Mouse (Mus musculus): ENCODE measurements around the gene Pigv. TPM values are rescaled to one million over a fixed set of nuclear protein-coding genes. Genes with fewer than 3 reads are reported as not detected.

The Pigv gene
- polyA plus RNA-seq, 1 experiment = 15.8 TPM

- no peak for TF ChIP-seq CTCF (conservative IDR thresholded peaks at IDR 0.05; ENCODE audit: insufficient read depth, insufficient read length, low read depth, low read length)
- no peak for TF ChIP-seq POLR2A (IDR thresholded peaks at IDR 0.05; ENCODE audit: low read depth, low read length)
These were observed 39.7 kb downstream of the Pigv start for GRCm38 (mm10) chr4:133632483-133633327.

GRCm38 (mm10) chr4:133631769-133632411, 40.6 kb downstream of the Pigv start:
- peak overlapping the region; percentile 90 for H3K4me3 ChIP-seq (ENCODE audit: insufficient read depth, low read depth, low read length)
- peak; percentile 61 for DNase-seq
- TF ChIP-seq CTCF (conservative IDR thresholded peaks at IDR 0.05; ENCODE audit: insufficient read depth, insufficient read length, low read depth, low read length) (no peak), POLR2A (IDR thresholded peaks at IDR 0.05; ENCODE audit: low read depth, low read length) (no peak)
- peak overlapping the region; percentile 57 for H3K27ac ChIP-seq (ENCODE audit: insufficient read depth, low read depth, low read length)
- H3K4me1 ChIP-seq (ENCODE audit: control insufficient read depth, insufficient read depth, low read length) = no peaks in the 10 kb centered on the region
- H3K36me3 ChIP-seq (ENCODE audit: control insufficient read depth, insufficient read depth, low read length) = no peaks in the 10 kb centered on the region
- H3K27me3 ChIP-seq (replicated peaks; ENCODE audit: control insufficient read depth, insufficient read depth, low read length) = no peaks in the 10 kb centered on the region
- WGBS = 24% methylated on average over 9 of the region's 9 CpGs

More at GRCm38 (mm10) chr4:133632483-133633327, 39.7 kb downstream of the Pigv start:
- Histone ChIP-seq H3K4me3 (ENCODE audit: insufficient read depth, low read depth, low read length) (peak overlapping the region; percentile 90), H3K27ac (ENCODE audit: insufficient read depth, low read depth, low read length) (peak overlapping the region; percentile 49), H3K27me3 (replicated peaks; ENCODE audit: control insufficient read depth, insufficient read depth, low read length) (no peaks in the 10 kb centered on the region), H3K4me1 (ENCODE audit: control insufficient read depth, insufficient read depth, low read length) (no peaks in the 10 kb centered on the region), H3K36me3 (ENCODE audit: control insufficient read depth, insufficient read depth, low read length) (no peaks in the 10 kb centered on the region)
- DNase-seq = peak; percentile 51
- WGBS = 8% methylated on average over 68 of the region's 69 CpGs

- WGBS = 50% methylated on average over 14 of the region's 14 CpGs
These were observed 41.2 kb downstream of the Pigv start for GRCm38 (mm10) chr4:133631071-133631768.

GRCm38 (mm10) chr4:133630326-133630920, 42.0 kb downstream of the Pigv start:
- Histone ChIP-seq H3K4me1 (ENCODE audit: control insufficient read depth, insufficient read depth, low read length) (no peaks in the 10 kb centered on the region), H3K36me3 (ENCODE audit: control insufficient read depth, insufficient read depth, low read length) (no peaks in the 10 kb centered on the region), H3K4me3 (ENCODE audit: insufficient read depth, low read depth, low read length) (no peak overlapping the region), H3K27me3 (replicated peaks; ENCODE audit: control insufficient read depth, insufficient read depth, low read length) (no peaks in the 10 kb centered on the region), H3K27ac (ENCODE audit: insufficient read depth, low read depth, low read length) (peak overlapping the region; percentile 57)
- TF ChIP-seq CTCF (conservative IDR thresholded peaks at IDR 0.05; ENCODE audit: insufficient read depth, insufficient read length, low read depth, low read length) (no peak), POLR2A (IDR thresholded peaks at IDR 0.05; ENCODE audit: low read depth, low read length) (no peak)
- 70% methylated on average over 8 of the region's 8 CpGs for WGBS
- DNase-seq = no peak

More at GRCm38 (mm10) chr4:133631071-133631768, 41.2 kb downstream of the Pigv start:
- DNase-seq = peak; percentile 56
- H3K27me3 ChIP-seq (replicated peaks; ENCODE audit: control insufficient read depth, insufficient read depth, low read length) = no peaks in the 10 kb centered on the region
- no peaks in the 10 kb centered on the region for H3K36me3 ChIP-seq (ENCODE audit: control insufficient read depth, insufficient read depth, low read length)
- H3K4me3 ChIP-seq (ENCODE audit: insufficient read depth, low read depth, low read length) = peak overlapping the region; percentile 11
- H3K27ac ChIP-seq (ENCODE audit: insufficient read depth, low read depth, low read length) = peak overlapping the region; percentile 57
- no peak for TF ChIP-seq POLR2A (IDR thresholded peaks at IDR 0.05; ENCODE audit: low read depth, low read length)
- TF ChIP-seq CTCF (conservative IDR thresholded peaks at IDR 0.05; ENCODE audit: insufficient read depth, insufficient read length, low read depth, low read length) = no peak
- no peaks in the 10 kb centered on the region for H3K4me1 ChIP-seq (ENCODE audit: control insufficient read depth, insufficient read depth, low read length)

GRCm38 (mm10) chr4:133629191-133629590, 43.3 kb downstream of the Pigv start:
- H3K4me1 ChIP-seq (ENCODE audit: control insufficient read depth, insufficient read depth, low read length) = no peaks in the 10 kb centered on the region
- 74% methylated on average over 7 of the region's 7 CpGs for WGBS
- no peak for DNase-seq
- H3K27me3 ChIP-seq (replicated peaks; ENCODE audit: control insufficient read depth, insufficient read depth, low read length) = no peaks in the 10 kb centered on the region
- H3K36me3 ChIP-seq (ENCODE audit: control insufficient read depth, insufficient read depth, low read length) = no peaks in the 10 kb centered on the region
- TF ChIP-seq CTCF (conservative IDR thresholded peaks at IDR 0.05; ENCODE audit: insufficient read depth, insufficient read length, low read depth, low read length) (no peak), POLR2A (IDR thresholded peaks at IDR 0.05; ENCODE audit: low read depth, low read length) (no peak)
- no peak overlapping the region for H3K4me3 ChIP-seq (ENCODE audit: insufficient read depth, low read depth, low read length)
- H3K27ac ChIP-seq (ENCODE audit: insufficient read depth, low read depth, low read length) = no peak overlapping the region

- Histone ChIP-seq H3K27me3 (replicated peaks; ENCODE audit: control insufficient read depth, insufficient read depth, low read length) (no peaks in the 10 kb centered on the region), H3K36me3 (ENCODE audit: control insufficient read depth, insufficient read depth, low read length) (no peaks in the 10 kb centered on the region), H3K4me3 (ENCODE audit: insufficient read depth, low read depth, low read length) (no peak overlapping the region), H3K27ac (ENCODE audit: insufficient read depth, low read depth, low read length) (no peak overlapping the region), H3K4me1 (ENCODE audit: control insufficient read depth, insufficient read depth, low read length) (no peaks in the 10 kb centered on the region)
- WGBS = 60% methylated on average over 2 of the region's 2 CpGs
- TF ChIP-seq POLR2A (IDR thresholded peaks at IDR 0.05; ENCODE audit: low read depth, low read length) (no peak), CTCF (conservative IDR thresholded peaks at IDR 0.05; ENCODE audit: insufficient read depth, insufficient read length, low read depth, low read length) (no peak)
- DNase-seq = no peak
These were observed 43.9 kb downstream of the Pigv start for GRCm38 (mm10) chr4:133628517-133628916.

Data from kidney, adult 2 months (tissue).